Mouse (Mus musculus) heart, adult 18-20 months (tissue): ENCODE results near the gene Ptpn6. TPM values are rescaled to one million over a fixed set of nuclear protein-coding genes. Genes with fewer than 3 reads are reported as not detected.
A peak's percentile ranks its signal among the peaks of the same experiment; 100 is the strongest.
"Not testable (repeated sequence)": the region's sequence is repeated elsewhere in the genome, so short reads cannot be mapped to it uniquely, and the experiment has no call there.

Experiments
- DNase-seq, 2 experiments: peaks; one replicate each; pipeline ENCODE4 v3.0.0; 2021 to 2022; ENCODE audit warnings: mixed read lengths in 1 of 2
- total RNA-seq, 2 experiments: library from RNA; stranded (reverse); gene quantifications; 2 replicates each; pipeline ENCODE4 v1.2.3; 2021

The Ptpn6 gene
- total RNA-seq, 2 experiments from 2014 or later, result 3.0 to 12.9 TPM

DNA sequence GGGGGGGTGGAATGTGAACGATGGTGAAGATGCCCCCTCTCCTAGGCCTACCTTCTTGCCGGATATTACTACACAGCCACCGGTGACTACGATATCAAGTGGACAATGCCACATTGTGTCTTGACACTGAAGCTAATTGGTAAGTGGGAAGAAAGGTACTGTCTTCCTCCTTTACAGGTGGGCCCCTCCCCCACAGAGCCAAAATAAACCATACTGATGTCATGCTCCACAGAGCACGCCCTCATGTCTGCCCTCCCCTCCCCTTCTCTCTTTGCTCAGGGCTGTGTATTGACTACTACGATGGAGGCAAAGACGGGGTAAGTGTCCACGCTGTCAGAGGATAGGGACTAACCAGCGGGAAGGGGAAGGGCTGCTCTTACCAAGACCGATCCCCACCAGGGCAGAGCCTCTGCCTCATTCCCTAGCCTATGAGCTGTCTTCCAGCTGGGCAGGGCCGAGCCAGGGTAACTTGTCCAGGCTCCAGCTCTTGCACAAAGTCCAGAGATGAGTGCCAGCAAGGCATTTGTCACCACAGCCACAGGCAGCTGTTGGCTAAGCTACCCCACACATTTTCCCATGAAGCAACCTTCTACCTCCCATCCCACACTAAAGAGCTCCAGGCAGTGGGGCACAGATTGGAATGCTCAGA lies 38.4 kb downstream of the Ptpn6 start:
- peak; percentile 79 to 87 for DNase-seq

DNA sequence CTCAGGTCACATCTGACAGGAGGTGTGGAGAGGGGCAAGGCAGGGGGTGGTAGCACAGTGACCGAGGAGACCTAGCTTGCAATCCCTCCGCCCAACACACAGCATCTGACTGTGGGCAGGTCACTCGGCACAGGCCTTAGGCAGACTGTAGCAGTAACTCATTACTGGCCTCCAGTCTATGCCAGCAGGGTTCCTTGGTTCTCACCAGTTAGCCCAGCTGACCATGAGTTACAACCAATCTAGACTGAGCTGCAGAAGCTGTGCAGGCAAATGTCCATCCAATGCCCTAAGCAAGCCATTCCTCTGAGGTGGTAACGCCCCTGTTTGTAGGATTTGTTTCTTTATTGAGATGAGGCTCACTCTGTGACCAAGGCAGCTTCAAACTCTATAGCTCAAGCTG lies 39.1 kb downstream of the Ptpn6 start:
- DNase-seq, result no peak

DNA sequence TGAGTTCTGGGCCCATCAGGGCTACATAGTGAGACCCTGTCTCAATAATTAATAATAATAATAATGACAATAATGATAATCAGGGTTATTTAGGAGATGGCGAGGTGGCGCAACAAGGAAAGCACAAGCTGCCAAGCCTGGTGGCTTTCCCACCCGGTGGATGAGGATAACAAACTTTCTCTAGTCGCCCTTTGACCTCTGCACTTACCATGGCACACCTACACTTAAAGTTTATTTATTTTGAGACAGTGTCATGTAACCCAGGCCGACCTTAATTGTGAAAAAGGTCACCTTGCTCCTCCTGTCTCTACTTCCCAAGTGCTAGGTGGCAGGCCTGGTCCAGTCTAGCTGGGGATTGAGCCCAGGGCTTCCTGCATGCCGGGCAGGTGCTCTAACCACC lies 39.8 kb downstream of the Ptpn6 start:
- DNase-seq, result no peak

DNA sequence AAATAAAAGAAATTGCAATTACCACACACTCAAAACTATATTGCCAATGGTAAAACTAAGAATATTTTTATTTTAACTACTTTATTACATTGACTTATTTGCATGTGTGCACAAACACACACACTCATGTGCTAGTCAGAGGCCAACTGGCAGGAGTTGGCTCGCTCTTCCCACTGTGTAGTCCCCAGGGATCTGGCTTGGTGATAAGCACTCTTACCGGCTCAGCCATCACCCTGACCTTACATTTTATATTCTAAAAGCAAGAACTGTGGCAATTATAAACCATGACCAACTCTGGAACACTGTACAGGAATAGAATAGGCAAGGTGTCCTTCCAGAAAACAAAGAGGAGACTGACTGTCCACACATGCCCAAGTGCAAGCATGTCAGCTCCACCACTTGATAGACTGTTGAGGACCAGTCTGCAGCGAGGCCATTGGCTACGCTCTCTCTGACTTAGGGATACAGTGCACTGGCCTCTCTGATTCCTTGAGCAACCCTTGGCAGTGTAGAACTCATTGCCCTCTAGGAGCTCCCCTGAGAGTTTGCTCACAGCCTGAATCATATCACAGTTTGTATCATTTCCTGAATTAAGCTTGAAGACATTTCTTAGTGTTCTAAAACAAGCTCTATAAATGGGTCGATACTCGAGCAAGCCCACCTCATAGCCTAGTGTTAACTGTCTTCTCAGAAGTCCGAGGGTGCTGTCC lies 41.9 kb downstream of the Ptpn6 start:
- peak in 1 of 2 experiments; percentile 31 for DNase-seq

DNA sequence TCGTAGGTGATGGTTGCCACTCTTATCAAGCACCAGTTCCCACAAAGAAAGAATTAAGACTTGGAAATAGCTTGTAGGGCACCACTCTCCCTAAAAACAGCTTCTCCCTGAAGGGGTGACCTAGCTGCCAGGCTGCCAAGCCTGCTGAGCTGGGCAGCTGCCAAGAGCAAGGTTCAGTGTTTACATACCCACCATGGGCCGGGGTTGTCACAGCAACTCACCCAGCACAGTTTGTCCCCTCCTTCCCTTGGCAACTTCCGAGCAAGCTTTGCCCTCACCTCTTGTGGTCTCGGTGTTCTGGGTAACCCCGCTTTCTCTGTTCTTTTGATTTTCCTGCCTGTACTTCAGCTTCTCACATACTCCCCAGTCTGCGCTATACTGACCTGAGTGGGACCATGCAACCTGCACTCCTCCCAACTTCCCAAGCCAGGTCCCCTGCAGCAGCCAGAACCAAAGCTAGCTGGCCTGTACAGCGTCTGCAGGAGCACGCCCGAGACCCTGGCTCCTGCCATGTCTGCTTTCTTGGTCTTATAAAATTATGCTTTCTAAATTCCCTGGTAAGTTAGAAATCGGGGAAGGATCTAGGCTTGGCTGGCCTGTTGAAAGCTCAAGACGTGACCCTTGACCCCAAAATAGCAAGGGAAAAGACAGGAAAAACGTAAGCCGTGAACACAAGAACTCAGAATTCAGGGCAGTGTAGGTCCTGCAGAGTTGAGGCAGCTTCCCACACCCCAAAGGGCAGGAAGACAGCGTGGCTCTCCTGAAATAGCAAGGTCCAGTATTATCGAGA lies 44.2 kb downstream of the Ptpn6 start:
- DNase-seq, result peak; percentile 83 to 88

DNA sequence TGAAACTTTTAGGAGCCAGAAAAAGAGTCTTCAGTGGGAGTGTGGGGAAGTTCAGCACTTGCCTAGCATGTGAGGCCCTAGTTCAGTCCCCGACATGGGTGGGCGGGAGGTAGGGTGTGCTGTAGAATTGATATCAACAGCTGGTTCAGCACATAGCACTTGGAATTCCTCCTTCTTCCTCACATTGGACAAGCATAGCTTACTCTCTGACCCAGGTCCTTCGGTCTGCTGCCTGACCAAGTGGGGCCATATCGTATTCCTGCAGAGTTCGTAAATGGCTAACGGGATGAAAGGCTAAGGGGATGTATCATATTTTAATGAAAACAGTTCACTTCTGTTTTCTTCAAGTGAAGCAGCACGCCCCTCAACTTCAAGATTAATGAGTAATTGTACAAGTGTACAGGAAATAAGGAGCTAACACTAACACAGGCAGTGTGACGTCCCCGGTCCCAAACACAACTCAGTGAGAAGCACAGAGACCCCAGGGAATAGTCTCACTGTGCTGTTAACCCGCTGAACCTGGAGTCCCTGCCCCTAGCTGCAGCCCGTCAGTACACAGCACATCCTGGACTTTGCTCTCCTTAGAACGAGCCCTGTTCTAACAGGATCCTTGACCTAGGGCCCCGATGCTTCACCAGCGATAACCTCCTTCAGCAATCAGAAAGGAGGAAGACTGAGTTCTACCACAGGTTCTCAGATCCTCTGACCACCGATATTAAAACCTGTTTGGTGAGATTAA lies 45.1 kb downstream of the Ptpn6 start:
- no peak for DNase-seq

DNA sequence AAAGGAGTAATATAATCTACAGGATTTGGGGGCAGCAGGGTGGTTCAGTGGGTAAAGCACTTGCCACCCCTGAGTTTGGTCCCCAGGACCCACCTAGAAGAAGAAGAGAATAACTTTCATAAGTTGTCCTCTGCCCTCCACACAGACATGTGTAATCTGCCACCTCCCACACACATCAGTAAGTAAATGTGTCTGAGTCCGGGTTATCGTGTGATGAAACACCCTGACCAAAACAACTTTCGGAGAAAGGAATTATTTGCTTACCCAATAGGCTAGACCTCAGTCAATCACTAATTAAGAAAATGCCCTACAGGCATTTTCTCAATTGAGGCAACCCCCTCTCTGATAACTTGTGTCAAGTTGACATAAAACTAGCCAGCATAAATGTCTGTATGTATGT lies 48.0 kb downstream of the Ptpn6 start:
- DNase-seq, result no peak

DNA sequence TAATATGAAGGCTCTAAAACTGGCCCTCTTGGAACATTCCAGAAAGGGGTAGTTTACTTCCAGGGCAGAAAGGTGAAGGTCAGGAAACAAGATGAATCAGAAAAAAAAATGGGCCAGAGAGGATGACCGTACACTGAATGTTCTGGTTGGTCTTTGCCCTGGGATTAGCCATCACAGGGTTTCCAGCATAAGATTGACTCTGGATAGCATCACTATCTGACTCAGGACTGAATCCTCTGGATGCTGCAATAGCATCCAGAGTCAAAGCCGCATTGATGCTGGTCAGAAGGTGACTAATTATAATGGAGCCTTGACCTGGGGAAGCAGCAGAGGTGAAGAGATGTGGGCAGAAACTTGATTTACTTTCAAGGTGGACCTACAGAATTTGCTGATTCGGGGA lies 49.5 kb downstream of the Ptpn6 start:
- no peak for DNase-seq

DNA sequence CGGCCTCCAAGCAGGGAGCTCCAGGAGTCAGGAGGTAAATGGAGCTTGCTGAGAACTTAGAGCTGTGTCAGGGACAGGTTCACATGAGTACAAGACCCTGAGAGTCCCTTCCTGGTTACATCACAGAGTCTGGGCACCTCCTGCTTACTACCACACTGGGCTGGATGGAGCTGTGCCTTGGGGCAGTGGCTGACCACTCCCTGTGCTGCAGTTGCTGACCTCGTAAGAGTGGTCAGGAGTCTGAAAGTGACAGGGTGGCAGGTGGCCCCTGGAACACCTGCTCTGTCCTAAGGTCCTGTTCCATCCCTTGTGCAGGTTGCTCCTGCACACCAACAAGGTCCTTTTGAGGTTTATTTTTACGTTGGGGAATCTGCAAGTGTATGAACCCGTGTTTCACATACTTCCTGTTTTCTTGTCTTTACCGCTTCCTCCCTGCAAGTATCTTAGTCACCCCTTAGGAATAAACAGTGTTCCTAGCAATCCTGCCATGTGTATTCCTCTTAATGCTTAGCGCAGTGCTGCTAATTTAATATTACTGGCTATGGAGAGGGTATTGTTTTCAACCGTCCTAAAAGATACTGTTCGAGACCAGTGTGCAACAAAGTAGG lies 50.3 kb downstream of the Ptpn6 start:
- DNase-seq, result no peak

DNA sequence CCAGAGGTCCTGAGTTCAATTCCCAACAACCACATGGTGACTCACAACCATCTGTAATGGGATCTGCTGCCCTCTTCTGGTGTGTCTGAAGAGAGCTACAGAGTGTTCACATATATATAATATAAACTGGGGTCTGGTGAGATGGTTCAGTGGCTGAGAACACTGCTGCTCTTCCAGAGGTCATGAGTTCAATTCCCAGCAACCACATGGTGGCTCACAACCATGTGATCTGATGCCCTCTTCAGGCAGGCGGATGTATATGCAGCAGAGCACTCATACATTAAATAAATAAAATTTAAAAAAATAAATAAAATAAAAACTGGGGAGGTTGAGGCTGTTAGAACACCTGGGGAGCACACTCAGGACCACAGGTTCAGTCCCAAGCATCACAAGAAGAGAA lies 51.9 kb downstream of the Ptpn6 start:
- not testable (repeated sequence) for DNase-seq

DNA sequence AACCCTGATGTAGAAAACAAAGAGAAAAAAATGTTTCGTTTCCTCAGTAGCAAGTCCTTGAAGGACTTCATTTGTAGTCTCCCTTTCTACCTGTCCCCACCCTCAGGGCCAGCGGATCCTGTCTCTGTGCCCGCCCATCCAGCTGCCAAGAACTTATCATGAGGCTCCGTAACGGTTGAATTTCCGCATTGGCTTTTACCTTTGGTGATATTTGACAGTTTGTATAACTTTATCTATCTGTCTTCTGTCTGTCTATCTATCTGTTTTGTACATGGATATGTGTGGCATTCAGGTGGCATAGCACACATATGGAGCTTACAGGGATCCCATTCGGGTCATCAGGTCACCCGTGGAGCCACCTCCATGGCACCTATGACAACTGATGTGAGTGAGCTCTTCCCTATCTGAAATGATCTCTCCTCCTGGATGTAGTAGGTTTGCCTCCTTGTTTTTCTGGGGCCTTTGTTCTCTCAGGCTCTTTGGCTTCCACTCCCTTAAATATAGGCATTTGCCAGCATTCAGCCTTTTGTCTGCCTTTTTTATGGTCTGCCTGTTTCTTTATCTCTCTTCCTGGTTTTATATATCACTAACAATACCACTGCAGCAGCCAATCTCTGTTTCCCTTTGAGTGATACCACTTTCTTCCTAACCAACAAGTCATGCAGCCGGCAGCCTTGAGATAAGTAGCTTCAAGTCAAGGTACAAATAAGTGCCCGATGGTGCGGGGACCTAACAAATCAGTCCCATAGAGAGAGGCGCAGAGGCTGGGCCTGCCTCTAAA lies 52.7 kb downstream of the Ptpn6 start:
- no peak for DNase-seq

DNA sequence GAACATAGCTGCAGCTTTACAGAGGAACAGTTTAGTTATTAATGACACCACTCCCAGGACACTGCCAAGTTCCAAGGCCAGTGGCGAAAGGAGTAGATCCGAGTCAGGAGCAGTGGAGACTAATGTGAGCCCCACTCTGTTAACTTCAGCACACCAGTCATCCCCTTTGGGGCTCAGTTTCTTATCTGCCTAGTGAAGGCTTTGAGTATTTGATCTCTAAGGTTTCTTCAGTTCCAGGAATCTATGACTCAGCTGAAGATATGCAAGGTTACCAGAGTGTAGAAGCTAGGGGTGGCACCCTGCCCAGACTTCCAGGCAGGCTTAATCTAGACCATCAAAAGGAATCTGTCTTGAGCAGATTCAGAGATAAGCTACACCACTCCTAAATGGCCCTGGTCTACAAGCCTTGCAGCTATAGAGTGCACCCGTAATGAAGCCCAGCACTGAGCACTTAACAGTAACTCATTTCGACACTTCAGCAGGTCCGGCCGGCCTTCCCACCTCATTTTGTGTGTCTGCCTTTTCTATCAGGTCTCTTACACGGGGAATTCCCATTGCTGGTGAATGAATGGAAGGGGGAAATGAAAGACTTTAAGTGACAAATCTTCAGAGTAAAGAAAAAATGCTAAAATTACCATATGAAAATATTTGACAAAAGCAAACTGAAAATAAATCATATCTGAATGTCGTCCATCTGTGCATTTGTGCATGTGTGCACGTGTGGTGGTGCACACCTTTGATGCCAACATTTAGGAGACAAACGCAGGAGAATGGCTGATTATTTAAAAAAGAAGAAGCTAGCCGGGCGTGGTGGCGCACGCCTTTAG lies 54.7 kb downstream of the Ptpn6 start:
- peak; percentile 27 to 37 for DNase-seq

DNA sequence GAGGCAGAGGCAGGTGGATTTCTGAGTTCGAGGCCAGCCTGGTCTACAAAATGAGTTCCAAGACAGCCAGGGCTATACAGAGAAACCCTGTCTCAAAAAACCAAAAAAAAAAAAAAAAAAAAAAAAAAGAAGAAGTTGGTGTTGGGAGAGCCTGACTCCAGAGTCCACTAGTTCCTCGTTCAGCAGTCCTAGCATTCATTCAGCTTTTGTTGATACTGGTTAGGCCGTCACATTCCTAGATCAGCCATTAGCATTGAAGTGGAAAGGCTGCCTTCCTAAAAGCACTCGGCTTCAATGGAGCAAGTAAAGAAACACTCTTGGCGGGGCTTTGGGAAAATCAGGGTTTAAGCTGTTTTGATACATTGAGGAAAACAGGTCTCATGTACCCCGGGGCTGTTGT lies 56.2 kb downstream of the Ptpn6 start:
- DNase-seq, result not testable (repeated sequence)

DNA sequence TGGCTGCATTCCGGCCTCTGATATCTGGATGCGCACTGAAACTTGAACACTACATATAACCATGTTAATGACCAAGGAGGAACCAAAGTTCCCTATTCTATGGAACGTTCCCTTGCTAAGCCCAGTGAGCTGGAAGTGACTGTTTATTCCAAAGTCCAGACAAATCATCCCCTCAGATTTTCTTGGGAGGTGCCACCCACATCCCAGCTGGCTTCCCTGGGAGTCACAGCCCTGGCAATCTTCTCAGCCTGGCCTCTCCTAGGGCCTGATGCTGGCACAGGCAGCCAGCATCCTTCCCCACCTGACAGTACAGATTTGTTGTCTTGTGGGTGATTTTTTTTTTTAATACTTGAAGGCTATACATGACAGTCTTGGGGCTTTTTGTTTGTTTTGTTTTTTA lies 59.0 kb downstream of the Ptpn6 start:
- no peak for DNase-seq

DNA sequence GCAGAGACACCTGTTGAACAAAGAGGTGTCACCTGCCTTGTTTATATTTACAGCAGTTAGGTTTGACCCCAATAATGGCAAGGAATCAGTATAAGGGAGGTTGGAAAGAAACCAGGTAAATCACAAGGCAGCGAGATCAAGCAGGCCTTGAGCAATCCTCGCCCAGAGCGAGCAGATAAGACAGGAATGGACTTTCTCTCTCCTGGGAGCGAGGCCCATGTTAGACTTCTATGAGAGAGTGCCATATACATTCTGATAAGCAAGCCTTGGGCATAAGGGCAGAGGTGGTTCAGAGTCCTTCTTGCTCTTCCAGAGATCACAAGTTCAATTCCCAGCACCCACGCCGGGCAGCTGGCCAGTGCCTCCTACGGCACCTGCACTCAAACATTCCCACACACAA lies 59.7 kb downstream of the Ptpn6 start:
- DNase-seq, result no peak

DNA sequence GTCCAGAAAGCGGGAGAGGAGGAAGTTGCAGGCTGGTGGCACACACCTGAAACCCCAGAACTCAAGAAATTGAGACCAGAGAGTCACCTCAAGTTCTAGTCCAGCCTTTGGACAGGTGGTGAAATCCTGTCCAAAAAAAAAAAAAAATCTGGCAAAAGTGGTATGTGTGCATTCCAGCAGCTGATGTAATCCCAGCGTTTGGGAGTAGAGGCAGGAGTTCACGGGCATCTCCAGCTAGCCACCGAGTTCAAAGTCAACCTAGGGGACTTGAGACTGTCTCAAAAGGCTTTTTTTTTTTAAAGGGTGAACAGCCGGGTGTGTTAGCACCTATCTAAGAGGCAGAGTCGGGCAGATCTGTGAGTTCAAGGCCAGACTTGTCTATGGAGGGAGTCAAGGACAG lies 62.3 kb downstream of the Ptpn6 start:
- DNase-seq, result no peak

DNA sequence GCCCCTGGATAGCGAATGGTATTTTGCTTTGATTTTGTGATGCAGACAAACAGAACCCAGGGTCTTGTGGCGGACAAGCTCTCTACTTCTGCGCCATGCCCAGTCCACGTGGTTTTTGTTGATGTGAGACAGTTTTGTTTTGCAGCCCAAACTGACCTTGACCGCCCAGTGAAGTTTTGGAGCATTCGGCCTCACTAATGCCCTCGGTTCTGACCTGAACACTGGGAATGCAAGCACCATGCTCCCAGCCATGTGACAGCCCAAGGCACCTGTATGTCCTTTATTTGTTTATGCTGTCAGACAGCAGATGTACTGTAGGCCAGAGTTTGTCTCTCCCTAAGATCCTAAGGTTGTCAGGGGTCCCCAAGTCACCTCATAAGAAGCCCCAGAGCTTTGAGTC lies 63.9 kb downstream of the Ptpn6 start:
- no peak for DNase-seq

DNA sequence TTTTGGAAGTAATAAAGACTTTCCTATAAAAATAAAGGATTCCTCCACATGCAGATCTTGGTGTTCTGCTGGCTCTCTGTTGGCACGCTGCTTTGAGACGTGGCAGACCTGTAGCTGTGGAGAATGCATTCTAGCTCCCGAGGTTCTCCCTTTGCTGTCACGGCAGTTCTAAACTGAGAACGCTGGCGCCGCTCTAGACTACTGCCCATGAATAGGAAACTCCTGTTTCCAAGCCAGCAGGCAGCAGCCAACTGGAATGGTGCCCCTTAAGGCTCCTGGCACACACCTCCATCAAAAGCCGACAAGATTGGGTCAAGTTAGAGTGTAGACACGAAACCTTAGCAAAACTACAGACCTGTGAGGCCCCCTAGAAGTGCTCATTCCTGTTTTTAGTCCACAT lies 64.9 kb downstream of the Ptpn6 start:
- peak; percentile 67 to 71 for DNase-seq

DNA sequence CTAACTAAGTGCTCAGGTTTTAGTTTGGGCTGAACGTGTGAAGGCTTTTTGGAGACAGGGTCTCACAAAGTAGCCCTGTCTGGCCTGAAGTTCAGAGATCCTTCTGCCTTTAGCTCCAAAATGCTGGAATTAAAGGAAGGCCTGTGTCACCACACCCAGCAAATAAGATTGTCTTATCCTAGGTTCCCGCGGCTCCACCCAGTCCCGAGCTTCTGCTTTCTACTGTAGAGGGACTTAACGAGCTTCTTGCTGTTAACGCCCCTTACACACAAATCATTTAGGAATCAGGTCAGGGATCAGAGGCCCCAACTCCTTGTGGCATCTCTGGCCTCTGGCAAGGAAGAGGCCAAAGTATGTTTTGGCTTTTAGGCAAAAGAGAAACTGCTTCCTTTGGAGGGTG lies 66.4 kb downstream of the Ptpn6 start:
- no peak for DNase-seq
